Mouse (Mus musculus): ENCODE measurements around the gene Wwox. TPM values are rescaled to one million over a fixed set of nuclear protein-coding genes. Genes with fewer than 3 reads are reported as not detected.

Wwox gene
- total and polyA plus RNA-seq, 3 experiments = 7.6 to 61.8 (median 12.2) TPM

DNA sequence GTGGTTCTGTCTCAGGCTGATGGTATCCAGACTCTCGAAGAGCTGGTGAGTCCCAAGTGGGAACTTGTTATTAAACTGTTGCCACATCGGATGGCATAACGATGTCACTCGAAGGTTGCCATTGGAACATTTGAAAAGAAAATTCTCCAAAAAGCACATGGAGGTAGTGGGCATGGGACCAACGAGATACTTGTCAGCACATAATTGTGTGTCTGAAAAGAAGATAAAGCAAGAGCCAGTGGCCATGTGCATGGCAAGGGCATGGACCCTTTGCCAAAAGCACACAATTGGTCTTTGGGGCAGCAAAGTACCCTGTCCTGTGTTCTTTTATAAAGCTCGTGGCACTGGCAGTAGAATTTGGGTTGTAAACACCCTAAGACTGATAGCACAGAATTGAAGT, 909.2 kb downstream of the Wwox start:
- no peak for TF ChIP-seq MAZ (IDR thresholded peaks at IDR 0.05; ENCODE audit: low read depth, low read length)
- TF ChIP-seq NRF1 (IDR thresholded peaks at IDR 0.05; ENCODE audit: insufficient read depth, low read depth, low read length, poor library complexity, severe bottlenecking) = no peak
- TF ChIP-seq HCFC1 (IDR thresholded peaks at IDR 0.05; ENCODE audit: low read depth, low read length) = no peak
- TF ChIP-seq CHD2 (IDR thresholded peaks at IDR 0.05; ENCODE audit: low read length) = no peak
- no peak for TF ChIP-seq TCF12 (IDR thresholded peaks at IDR 0.05; ENCODE audit: low read depth, low read length)
- no peak for TF ChIP-seq MAX (IDR thresholded peaks at IDR 0.05; ENCODE audit: low read length)
- TF ChIP-seq CTCF (IDR thresholded peaks at IDR 0.05 in 2 of 3, conservative IDR thresholded peaks at IDR 0.05 in 1 of 3; ENCODE audit: control insufficient read depth in 1 of 3, insufficient read depth in 1 of 3, low read depth in 2 of 3, low read length in 3 of 3, poor library complexity in 1 of 3, severe bottlenecking in 1 of 3) = no peak
- Histone ChIP-seq H3K27me3 (ENCODE audit: control insufficient read depth in 1 of 2, insufficient read depth in 2 of 2, low read length in 2 of 2) (no peaks in the 10 kb centered on the region), H3K27ac (ENCODE audit: control insufficient read depth, low read depth, low read length) (no peak overlapping the region), H3K9me3 (replicated peaks; ENCODE audit: insufficient read depth, low read length) (no peaks in the 10 kb centered on the region), H3K79me2 (ENCODE audit: control insufficient read depth, insufficient read depth, low read length, poor library complexity) (no peaks in the 10 kb centered on the region), H3K36me3 (ENCODE audit: control insufficient read depth in 1 of 2, insufficient read depth in 2 of 2, low read length in 2 of 2) (no peaks in the 10 kb centered on the region), H3K4me3 (ENCODE audit: control insufficient read depth in 1 of 2, insufficient read depth in 1 of 2, low read depth in 2 of 2, low read length in 2 of 2) (no peak overlapping the region), H3K4me1 (ENCODE audit: control insufficient read depth in 1 of 2, insufficient read depth in 2 of 2, low read length in 2 of 2) (no peaks in the 10 kb centered on the region), H3K9ac (ENCODE audit: control insufficient read depth, low read depth, low read length, poor library complexity, severe bottlenecking) (no peak overlapping the region)
- no peak for DNase-seq (ENCODE audit: low read depth, low spot score)

GRCm38 (mm10) chr8:115350707-115351106, 911.3 kb downstream of the Wwox start:
- no peak overlapping the region for H3K4me3 ChIP-seq (ENCODE audit: control insufficient read depth in 1 of 2, insufficient read depth in 1 of 2, low read depth in 2 of 2, low read length in 2 of 2)
- no peaks in the 10 kb centered on the region for H3K79me2 ChIP-seq (ENCODE audit: control insufficient read depth, insufficient read depth, low read length, poor library complexity)
- no peak overlapping the region for H3K9ac ChIP-seq (ENCODE audit: control insufficient read depth, low read depth, low read length, poor library complexity, severe bottlenecking)
- H3K4me1 ChIP-seq (ENCODE audit: control insufficient read depth in 1 of 2, insufficient read depth in 2 of 2, low read length in 2 of 2) = no peaks in the 10 kb centered on the region
- H3K27me3 ChIP-seq (ENCODE audit: control insufficient read depth in 1 of 2, insufficient read depth in 2 of 2, low read length in 2 of 2) = no peaks in the 10 kb centered on the region
- H3K9me3 ChIP-seq (replicated peaks; ENCODE audit: insufficient read depth, low read length) = no peaks in the 10 kb centered on the region
- no peaks in the 10 kb centered on the region for H3K36me3 ChIP-seq (ENCODE audit: control insufficient read depth in 1 of 2, insufficient read depth in 2 of 2, low read length in 2 of 2)
- no peak for DNase-seq (ENCODE audit: low read depth, low spot score)
- TF ChIP-seq NRF1 (IDR thresholded peaks at IDR 0.05; ENCODE audit: insufficient read depth, low read depth, low read length, poor library complexity, severe bottlenecking) = no peak
- no peak for TF ChIP-seq TCF12 (IDR thresholded peaks at IDR 0.05; ENCODE audit: low read depth, low read length)
- TF ChIP-seq MXI1 (IDR thresholded peaks at IDR 0.05; ENCODE audit: low read depth, low read length) = no peak
- no peak for TF ChIP-seq ELF1 (IDR thresholded peaks at IDR 0.05; ENCODE audit: low read depth, low read length)
- TF ChIP-seq ZMIZ1 (IDR thresholded peaks at IDR 0.05; ENCODE audit: low read depth, low read length) = no peak
- no peak for TF ChIP-seq KAT2A (conservative IDR thresholded peaks at IDR 0.05; ENCODE audit: low read depth, low read length)
- TF ChIP-seq E2F4 (IDR thresholded peaks at IDR 0.05; ENCODE audit: borderline replicate concordance, low read depth, low read length) = no peak
- no peak for TF ChIP-seq POLR2AphosphoS5 (IDR thresholded peaks at IDR 0.05; ENCODE audit: borderline replicate concordance, low read depth, low read length)
- TF ChIP-seq MYB (IDR thresholded peaks at IDR 0.05; ENCODE audit: low read depth, low read length) = no peak
- TF ChIP-seq MAZ (IDR thresholded peaks at IDR 0.05; ENCODE audit: low read depth, low read length) = no peak
- no peak for TF ChIP-seq MYC (IDR thresholded peaks at IDR 0.05; ENCODE audit: low read depth, low read length)
- TF ChIP-seq MAX (IDR thresholded peaks at IDR 0.05; ENCODE audit: low read length) = no peak
- TF ChIP-seq ZKSCAN1 (IDR thresholded peaks at IDR 0.05; ENCODE audit: low read depth, low read length) = no peak
- no peak overlapping the region for H3K27ac ChIP-seq (ENCODE audit: control insufficient read depth, low read depth, low read length)
